Mouse (Mus musculus) cerebellum, adult 8-10 months (tissue): ENCODE measurements around the gene Alb.

Experiments used
- DNase-seq: peaks from one replicate; pipeline ENCODE4 v3.0.0; 2022

Gene Alb

DNA sequence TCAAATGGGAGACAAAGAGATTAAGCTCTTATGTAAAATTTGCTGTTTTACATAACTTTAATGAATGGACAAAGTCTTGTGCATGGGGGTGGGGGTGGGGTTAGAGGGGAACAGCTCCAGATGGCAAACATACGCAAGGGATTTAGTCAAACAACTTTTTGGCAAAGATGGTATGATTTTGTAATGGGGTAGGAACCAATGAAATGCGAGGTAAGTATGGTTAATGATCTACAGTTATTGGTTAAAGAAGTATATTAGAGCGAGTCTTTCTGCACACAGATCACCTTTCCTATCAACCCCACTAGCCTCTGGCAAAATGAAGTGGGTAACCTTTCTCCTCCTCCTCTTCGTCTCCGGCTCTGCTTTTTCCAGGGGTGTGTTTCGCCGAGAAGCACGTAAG lies at the start of gene Alb:
Gene Alb, plus strand, starts transcription at position 279 of the 400 bp plus-strand sequence.
- no peak for DNase-seq

DNA sequence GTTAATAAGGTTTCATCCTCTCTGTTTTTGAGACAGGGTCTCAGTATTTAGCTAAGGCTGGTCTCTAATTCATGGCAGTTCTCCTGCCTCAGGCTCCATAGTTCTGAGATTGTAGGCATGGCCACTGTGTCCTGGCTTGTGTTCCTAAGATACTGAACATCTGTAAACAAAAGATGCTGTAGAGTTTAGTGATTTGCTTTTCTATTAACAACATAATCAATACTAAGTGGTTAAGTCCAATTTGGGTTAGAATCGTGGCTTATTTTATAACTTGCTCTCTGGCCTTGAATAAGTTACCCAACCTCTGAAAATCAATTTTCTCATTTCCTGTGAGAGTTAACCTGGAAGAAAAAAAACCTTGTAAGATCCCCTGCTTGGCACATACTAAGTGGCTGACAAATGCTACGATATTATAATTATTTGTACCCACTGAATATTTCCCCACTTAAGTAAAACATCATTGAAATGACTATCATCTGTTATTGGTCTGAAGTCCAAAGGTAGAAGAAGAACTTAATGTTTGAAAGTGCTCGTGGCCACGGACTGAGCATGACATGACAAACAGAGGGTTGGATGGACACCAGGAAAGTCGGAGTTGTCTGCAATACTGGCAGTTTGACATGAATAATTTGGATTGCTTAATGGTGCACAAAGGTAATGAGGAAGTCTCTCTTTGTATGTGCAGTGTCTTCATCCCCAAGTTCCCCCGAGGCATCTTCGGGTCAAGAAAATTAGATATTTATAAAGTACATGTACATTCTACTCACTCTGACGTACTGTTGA lies 46.4 kb upstream of the Alb start:
- DNase-seq: no peak

DNA sequence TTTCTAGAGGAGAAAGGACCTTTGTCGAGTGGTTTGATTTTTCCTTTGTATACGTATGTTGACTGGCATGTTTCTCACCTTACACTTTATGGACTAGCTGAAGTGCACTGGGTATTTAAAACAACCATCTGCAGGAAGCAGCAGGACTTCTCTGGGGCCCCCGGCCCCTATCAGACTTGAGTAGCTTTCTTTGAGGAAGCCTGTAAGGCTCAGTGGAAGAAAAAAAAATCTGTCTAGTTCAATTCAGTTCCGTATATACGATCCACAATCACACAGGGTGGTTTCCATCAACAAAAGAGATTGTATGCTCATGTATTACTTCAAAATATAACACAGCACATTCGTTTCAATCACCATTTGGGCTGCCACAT lies 45.8 kb upstream of the Alb start:
- no peak for DNase-seq

DNA sequence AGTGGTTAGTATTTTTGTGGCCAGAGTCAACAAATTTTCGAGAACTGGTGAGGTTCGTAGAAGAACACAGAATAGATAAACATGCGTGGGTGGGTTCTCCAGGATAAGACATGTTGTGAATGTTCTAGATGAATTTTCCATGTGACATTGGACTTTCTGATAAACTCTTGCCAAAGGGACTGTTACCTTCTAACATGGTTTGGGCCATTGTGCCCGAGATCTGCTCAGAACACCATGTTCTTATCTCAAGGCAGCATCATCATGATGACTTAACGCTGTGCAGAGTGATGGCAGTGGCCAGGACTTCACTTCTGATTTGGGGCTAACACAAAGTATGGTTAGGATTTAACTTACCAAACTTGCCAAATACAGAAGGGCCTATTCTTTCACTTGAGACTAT lies 36.1 kb upstream of the Alb start:
- DNase-seq: no peak

DNA sequence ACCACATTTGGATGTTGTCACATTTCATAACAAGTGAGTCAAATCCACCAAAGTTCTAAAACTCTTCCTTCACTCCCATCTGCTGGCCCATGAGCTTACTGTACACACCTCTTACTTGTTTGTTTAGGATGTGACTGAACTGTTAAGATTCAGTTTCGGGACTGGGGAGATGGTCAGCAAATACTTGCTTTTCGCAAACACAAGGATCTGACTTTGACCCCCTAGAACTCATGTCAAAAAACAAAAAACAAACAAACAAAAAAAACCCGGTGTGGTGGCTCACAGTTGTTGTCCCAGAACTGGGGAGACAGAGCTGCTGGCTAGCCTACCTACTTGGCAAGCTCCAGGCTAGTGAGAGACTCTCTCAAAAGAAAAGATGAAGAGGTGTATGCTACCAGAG lies 35.5 kb upstream of the Alb start:
- no peak for DNase-seq

DNA sequence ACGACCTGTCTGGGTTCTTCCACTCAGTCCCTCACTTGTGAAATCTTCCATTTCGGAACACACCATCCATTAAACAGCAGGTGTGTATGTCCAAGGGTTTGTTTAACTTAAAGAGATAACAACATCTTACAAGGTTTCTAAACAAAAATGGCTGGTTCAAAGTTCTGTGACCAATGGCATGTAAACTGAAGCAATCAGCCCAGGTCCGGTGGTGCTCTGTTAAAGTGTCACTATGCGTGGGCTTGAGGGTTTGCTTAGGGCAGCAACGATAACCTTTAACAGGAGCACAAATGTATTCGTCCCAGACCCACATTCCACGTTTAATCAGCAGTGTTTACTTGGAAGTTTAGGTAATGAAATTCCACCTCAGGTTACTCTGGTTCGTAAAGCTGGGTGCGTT lies 29.6 kb upstream of the Alb start:
- no peak for DNase-seq

DNA sequence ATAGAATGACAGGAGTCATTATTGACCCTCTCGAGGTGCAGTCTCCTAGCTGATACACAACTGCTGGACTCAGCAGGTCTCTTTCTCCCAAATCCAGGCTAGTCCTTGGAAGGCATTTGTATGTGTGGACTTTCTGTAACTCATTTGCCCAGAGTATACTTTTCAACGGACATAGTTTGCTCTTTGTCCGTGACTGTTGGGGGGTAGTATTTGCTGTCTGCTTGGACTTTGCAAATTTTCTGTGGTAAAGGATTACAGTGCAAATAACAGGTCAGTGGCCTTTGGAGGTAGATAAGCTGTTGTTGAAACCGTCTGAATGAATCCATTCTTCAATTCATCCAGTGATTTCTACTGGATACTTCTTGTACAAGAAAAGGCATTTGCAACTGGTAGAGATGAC lies 21.5 kb upstream of the Alb start:
- no peak for DNase-seq

DNA sequence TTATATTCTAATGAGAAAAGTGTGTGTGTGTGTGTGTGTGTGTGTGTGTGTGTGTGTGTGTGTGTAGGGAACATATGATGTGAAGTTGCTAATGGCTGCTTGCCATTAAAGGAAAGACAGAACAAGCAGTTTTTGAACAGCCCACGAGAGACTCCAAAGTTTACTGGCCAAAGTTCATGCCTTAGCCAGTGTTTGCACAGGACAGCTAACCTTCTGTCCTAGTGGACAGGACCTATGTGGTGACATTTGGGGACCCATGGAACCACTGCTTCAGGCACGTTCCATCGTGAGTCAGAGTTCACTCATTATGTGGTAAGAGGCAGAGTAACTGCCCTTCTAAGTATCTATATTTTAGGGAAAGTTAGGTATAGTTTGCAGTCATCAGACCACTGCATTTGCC lies 13.1 kb upstream of the Alb start:
- DNase-seq: no peak

DNA sequence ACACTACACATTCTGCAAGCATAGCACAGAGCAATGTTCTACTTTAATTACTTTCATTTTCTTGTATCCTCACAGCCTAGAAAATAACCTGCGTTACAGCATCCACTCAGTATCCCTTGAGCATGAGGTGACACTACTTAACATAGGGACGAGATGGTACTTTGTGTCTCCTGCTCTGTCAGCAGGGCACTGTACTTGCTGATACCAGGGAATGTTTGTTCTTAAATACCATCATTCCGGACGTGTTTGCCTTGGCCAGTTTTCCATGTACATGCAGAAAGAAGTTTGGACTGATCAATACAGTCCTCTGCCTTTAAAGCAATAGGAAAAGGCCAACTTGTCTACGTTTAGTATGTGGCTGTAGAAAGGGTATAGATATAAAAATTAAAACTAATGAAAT lies 10.7 kb upstream of the Alb start:
- no peak for DNase-seq

DNA sequence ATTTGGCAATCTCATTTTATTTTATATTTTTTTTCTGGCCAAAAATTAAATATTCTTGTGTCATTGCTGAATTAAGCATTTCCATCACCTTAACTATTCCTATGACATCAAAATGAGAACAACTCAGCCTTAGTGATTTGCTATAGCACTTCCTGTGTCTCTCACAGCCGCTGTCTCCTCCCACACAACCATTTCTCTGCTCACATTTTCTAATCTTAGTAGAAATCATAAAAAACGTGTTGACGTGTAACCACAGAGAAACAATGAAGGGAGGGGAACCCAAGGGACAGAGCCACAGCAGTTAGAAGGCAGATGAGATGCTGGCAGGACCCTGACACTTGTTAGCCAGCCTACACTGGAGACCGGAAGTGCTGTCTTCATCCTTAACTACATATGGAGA lies 8.0 kb upstream of the Alb start:
- DNase-seq: no peak

DNA sequence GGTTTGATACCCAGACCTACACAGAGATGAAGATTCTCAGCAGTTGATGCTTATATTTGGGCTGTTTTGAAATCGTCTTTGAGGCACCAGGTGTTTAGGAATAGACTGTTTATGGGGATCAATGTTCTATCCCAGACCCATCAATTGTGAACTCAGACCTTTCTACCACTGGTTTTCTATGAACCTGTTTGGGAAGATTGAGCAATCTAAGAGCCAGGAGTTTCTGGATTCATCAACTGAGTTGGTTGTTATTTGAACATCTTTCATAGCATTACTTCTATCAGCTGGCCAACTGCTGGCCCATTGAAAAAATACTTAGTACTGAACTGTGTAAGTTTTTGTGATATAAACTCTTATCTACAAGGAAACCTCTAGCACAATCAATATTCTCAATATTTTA lies 3.5 kb upstream of the Alb start:
- no peak for DNase-seq

DNA sequence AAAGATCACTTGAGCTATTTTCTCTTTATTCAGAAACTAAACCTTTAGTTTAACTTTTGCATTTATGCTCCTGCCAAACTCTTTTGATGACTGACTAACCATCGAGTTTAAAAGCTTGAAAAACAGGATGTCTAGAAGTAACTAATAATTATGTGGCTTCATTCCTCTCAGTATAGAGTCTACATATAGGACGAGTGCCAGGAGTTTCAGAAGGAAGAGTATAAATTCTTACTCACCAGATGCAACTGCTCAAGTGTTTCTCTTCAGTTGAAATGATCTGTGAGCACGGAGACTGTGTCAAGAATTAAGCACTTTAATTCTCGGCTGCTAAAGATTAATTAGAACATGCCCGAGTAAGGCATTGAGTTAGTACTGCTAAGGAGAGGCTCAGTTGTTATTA lies 2.0 kb upstream of the Alb start:
- no peak for DNase-seq

DNA sequence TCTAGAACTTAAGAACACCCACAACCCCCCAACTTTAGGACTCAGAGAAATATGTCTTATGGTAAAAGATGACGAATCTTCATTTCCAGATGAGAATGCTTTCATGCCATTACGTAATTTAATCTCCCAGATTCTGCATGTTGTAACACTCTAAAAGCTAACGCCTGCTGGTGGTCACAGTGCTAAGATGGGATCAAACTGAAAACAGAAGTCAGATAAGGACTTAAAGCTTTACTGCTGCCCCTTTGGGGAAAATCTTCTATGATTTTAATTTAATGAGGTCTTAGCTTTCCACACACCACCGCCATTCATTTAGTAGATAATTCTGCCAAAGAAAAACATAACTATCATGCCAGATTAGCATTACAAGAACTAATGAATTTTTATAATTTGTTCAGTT lies 6.1 kb downstream of the Alb start:
- DNase-seq: no peak

DNA sequence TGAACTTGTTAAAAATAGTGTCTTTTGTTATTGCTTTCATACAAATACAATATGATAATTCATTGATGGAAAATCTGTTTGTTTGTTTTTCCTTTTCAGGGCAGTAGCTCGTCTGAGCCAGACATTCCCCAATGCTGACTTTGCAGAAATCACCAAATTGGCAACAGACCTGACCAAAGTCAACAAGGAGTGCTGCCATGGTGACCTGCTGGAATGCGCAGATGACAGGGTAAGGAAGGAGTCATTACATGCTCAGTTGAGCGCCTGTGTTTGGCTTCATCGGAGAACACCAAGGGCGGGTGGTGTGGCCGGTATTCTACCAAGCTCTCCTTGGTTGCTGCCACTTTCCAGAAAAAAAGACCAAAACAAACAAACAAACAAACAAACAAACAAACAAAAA lies 6.5 kb downstream of the Alb start:
- DNase-seq: no peak

DNA sequence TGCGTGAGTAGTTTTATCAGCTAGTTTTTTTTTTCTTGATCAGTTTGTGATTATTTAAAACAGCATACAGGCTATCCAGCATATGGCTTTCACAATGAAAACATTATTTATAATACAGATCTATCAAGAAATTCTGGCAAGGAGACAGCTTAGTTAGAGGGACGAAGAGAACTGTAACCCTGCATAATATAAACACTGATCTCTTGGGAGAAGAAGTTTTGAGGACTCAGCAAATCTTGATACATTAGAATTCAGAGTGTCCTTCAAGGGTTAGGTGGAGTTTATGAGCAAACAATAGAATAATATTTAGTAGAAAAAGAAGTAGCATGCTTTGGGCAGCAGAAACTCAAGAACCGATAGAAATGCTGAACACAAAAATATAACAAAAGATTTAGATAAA lies 10.1 kb downstream of the Alb start:
- no peak for DNase-seq

DNA sequence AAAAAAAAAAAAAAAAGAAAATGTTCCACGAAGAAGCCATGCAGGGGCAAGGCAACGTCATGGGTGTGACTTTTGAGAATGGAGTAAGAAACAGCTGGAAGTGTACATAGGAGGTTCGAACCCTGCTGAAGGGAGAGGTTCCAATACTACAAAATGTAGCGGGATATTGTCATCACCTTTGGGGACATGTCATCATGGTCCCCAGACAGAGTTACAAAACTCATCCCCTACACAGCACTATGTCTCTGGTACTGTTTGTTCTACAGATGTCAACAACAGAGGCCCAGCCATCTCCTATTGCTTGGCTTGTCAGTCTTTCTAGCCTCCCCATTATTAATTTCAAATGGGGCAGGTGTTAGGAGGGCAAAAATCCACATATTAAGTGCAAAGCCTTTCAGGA lies 13.2 kb downstream of the Alb start:
- DNase-seq: no peak

DNA sequence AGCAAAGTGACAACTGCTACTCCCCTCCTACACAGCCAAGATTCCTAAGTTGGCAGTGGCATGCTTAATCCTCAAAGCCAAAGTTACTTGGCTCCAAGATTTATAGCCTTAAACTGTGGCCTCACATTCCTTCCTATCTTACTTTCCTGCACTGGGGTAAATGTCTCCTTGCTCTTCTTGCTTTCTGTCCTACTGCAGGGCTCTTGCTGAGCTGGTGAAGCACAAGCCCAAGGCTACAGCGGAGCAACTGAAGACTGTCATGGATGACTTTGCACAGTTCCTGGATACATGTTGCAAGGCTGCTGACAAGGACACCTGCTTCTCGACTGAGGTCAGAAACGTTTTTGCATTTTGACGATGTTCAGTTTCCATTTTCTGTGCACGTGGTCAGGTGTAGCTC lies 13.7 kb downstream of the Alb start:
- no peak for DNase-seq

DNA sequence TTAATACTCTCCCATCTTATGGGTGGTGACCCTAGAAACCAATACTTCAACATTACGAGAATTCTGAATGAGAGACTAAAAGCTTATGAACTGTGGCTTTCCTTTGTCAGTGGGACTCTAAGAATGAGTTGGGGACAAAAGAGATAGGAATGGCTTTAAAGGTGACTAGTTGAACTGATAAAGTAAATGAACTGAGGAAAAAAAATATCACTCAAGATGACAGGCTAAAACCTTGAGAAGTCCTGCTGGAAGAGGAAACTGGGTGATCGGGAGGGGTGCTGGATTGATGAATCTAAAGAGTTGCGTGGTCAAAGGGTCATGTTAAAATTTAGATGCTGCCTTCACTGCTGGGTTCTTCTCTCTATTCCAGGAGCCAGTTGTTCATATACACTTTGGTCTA lies 16.0 kb downstream of the Alb start:
- no peak for DNase-seq

DNA sequence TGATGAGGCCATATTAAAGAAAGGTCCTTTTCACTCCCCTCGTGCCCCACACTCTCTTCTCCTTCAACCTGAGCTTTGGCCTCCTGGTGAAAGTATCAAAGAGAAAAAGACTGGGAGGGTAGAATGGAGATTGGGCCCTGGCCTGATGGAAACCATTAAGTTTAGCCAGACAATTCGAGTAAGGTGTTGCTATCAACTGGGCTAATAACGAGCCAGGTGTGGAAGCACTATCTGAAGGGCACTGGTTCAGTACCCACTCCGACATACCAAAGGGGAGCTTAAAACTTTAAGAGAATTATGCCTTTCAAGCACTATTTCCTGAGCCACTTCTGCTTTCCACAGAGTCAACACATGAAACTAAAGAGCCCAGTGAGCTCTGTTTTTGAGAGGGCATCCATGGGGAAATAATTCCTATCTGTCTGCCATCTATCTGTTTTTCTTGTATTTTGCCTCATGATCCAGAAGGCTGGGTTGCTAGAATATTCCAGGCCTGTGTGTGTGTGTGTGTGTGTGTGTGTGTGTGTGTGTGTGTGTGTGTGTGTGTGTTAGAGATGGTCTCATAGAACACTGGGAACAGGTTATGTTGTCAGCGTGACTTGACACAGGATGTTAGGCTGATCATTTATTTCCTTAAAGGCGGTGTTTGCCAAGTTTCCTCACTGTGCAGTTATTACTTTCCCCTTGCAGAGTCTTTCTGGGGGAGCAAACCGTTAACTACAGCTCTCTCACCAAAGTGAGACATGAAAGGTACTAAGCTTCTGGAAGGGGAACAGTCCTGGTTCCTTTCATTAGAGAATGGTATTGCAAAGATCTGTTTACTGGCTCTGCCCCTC lies 16.8 kb downstream of the Alb start:
- DNase-seq: no peak

DNA sequence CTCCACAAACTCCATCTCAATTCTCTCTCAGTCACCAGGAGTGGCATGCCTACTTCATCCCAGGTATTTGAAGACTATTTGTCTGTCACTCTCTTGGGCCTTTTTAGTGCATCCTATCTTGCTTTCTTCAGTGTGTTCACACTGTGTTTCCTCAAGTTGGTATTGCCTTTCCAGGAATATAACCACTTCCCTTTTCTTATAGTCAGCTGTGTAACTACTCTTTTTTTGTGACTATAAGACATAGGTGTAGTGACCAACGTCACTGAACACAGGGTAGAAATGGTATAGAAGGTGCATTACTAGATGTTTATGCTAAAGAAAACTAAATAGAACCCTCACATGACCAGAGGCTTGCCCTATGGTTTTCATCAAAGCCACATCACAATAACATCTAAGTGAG lies 18.2 kb downstream of the Alb start:
- DNase-seq: no peak

DNA sequence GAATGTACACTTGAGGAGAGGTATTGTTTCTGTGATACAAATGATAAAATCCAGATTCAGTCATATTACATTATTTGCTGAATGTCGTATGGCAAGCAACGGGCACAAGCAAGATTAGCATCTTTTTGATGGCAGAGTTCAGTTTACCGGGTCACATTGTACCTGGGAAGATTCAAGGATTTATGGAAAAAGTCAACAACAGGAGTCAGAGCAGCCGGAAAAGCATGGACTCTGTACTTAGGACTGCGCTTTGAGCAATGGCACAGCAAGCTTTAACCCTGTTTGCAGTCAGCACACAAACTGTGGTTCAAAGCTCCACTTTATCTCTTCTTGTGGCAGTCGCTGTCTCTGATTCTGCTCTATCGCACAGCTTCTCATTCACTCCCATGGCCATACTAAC lies 24.9 kb downstream of the Alb start:
- no peak for DNase-seq

DNA sequence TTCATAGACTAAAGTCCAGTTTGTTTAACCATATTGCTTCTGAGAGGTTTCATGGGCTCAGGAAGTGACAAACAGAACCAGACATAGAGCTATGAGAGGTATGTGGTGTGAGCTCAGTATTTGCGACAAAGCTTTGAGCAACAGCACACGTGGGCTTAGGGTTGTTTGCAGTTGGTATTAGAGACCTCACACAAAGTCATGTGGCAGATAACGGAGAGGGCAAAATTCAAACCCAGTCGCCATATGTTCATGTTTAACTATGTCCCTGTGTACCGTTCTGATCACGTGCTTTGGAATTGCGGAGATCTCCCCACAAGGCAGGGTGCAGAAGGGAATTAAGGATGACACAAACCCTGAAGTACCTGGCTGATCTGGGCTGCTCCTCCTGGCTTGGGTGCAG lies 27.6 kb downstream of the Alb start:
- no peak for DNase-seq

DNA sequence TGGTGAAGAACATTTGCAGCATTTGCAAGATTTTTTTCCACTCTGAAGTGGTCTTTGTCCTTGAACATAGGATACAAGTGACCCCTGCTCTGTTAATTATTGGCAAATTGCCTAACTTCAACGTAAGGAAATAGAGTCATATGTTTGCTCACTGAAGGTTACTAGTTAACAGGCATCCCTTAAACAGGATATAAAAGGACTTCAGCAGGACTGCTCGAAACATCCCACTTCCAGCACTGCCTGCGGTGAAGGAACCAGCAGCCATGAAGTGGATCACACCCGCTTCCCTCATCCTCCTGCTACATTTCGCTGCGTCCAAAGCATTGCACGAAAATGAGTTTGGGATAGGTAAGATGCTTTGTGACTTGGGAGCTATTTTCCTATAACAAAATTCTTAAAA lies 29.8 kb downstream of the Alb start, which contains the start of gene Afp:
Gene Afp, plus strand, starts transcription at position 220 of the 400 bp plus-strand sequence.
- DNase-seq: no peak

DNA sequence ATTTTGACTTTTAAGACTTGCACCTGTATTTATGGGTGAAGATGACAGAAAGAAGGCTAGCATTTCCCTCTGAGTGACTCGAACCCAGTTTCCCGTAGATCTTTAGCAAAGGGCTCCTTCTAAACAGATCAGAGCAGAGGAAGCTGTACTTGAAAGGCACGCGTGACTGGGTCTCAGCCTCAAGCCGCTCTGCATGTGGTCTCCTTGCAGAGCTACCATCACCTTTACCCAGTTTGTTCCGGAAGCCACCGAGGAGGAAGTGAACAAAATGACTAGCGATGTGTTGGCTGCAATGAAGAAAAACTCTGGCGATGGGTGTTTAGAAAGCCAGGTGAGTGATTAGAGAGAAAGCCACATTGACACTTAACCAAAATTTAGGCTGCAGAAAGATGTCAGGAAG lies 31.7 kb downstream of the Alb start:
- DNase-seq: no peak

DNA sequence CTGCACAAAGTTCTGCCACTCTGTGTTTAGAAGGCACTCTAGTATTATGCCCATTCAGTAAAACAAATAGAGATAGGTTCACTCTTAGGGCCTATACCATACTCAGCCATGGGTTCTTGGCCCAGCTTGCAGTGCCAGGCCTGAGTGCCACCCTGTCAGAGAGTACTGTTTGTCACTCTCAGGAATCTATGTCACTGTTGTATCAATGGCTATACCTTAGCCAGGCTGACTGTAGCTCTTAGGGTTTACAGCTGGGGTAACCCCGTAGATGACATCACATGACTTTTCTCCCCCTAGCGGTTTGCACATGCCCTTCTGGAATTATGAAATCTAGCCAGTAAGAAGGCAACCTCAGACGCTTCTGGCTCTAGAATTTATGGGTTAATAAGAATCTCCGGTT lies 33.6 kb downstream of the Alb start:
- DNase-seq: no peak
